Mouse (Mus musculus): ENCODE measurements around the gene Stx5a.

Gene Stx5a

DNA sequence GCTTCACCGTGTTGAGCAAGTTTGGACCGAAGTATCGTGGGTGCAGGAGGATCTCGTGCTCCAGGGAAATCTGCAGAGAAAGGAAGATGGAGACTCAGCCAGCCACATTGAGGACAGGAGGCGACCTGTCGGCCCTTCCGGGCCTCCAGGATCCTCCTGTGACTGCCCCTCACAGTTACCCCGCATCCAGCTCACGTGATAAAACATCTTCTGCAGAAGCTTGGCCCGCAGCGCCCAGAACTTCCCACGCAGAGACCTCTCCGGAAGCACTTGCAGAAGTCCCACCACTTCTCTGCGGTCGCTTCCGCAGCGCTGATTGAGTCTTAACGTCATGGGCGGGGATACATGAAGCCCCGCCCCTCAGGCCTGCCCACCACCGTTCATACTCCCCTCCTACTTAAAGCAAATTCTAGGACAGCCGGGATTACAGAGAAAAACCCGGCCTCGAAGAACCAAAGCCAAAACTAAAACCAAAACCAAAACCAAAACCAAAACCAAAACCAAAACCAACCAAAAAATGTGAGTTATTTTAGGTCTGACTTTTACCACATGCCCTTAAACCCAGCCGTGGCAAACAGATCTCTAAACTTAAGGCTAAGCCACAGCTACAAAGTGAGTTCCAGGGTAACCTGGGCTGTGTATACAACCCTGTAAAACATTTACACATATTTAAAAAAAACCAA is 57.2 kb downstream of the Stx5a start, which contains the start of gene Polr2g:
Gene Polr2g (minus strand): TSS at position 314 of the 683 bp plus-strand sequence.
- DNase-seq (ENCODE audit: low spot score in 2 of 2): peak; percentile 80 to 89

DNA sequence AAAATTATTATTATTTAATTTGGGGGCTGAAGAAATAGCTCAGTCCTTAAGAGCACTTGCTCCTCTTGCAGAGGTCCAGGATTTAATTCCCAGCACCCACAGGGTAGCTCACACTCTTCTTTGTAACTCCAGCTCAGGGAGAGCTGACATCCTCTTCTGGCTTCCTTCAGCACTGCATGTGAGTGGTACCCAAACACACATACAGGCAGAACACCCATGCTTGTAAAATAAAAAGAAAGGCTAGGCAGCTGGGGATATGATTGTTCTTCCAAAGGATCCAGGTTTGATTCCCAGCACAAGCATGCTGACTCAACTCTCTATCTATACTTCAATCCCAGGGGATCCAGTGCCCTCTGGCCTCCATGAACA is 57.7 kb downstream of the Stx5a start:
- no peak for DNase-seq (ENCODE audit: low spot score in 2 of 2)

DNA sequence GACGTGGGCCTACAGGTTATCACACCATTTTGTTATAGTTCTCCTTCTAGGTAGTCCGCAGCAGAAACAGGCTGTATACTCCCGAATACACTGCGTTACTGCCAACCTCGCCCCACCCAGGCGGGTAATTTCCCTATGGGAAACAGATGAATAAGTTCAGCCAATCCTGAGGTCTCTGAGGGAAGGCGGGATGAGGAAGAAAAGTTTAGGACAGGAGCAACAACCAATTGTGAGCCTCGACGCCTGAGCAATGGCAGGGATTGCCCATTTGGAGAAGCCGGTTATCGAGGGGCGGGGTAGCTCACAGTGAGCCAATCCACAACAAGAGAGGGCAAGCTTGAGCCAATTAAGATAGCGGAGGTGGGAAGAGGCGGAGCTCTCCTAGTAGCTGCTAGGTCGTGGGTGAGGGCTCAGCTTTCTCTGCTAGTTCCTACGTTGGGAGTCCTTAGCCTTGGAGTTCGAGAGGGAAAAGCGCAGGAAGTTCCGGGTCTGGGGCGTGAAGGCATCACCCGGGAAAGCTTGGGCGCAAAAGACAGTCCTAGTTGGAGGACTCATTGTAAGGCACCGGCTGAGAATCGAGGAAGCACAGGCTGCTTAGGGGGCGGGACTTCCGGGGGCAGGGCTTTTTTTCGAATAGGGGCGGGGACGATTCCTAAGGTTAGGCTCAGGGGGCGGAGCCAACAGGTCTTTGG is 61.1 kb downstream of the Stx5a start, which contains the start of gene Zbtb3:
Gene Zbtb3 (plus strand): TSS at position 426 of the 692 bp plus-strand sequence.
- peak; percentile 91 to 93 for DNase-seq (ENCODE audit: low spot score in 2 of 2)

DNA sequence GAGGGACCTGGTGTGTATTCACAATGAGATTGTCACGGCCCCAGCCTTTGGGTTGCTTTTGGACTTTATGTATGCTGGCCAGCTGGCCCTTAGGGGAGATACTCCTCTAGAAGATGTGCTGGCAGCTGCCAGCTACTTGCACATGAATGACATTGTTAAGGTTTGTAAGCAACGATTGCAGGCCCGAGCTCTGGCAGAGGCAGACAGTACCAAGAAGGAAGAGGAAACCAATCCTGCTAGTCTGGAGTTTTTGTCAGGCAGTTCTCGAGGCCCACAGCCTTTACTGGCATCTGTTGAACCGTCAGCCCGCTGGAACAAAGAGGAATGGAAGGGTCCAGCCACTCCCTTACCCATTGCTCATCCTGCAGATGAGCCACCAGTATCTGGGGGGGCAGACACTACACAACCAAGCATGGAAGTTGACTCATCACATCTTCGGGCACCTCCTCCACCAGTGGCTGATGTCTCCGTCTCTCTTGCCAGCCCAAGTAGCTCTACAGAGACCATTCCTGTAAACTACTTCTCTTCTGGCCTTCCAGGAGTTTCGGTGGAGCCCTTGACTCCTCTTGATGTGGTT is 62.1 kb downstream of the Stx5a start:
- no peak for DNase-seq (ENCODE audit: low spot score in 2 of 2)

DNA sequence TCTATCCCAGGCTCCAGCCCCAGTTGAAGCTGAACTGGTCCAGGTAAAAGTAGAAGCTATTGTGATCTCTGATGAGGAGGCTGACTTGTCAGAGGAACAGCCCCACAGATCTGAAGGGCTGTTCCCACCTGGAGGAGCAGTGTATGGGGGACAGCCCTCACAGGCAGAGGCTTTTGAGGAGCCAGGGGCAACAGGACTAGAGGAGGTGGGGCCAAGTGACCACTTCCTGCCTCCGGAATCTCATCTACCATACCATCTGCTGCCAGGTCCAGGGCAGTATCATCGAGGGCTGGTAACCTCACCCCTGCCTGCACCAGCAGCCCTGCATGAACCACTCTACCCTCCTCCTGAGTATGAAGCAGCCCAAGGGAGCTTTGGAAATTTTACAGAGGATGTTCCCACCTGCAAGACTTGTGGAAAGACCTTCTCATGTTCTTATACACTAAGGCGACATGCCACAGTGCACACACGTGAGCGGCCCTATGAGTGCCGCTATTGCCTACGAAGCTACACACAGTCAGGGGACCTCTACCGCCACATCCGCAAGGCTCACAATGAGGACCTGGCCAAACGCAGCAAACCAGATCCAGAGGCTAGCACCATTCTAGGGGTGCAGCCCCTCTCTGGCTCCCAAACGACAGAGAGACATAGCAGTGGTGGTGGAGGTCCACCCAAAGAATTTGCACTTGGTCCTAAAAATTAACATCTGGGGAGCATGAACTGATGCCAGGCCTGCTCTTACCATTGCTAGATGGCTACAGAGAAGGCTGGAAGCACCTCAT is 62.9 kb downstream of the Stx5a start:
- DNase-seq (ENCODE audit: low spot score in 2 of 2): peak in 1 of 2 experiments; percentile 23
